Mouse (Mus musculus) CH12.LX (cell line): ENCODE data around the gene Senp6. TPM values are rescaled to one million over a fixed set of nuclear protein-coding genes. Genes with fewer than 3 reads are reported as not detected.

Source experiments
- DNase-seq: peaks from one replicate; pipeline ENCODE4 v3.0.0-alpha.2; 2013; ENCODE audit errors: extremely low read depth
- H3K27ac ChIP-seq: 2 replicates; pipeline ENCODE4 v1.5.1; 2012; ENCODE audit warnings: low read depth, mild to moderate bottlenecking, control low read depth, moderate library complexity; ENCODE audit not compliant: insufficient read depth
- H3K27me3 ChIP-seq: replicated peaks from 2 replicates; pipeline ENCODE3; 2012; ENCODE audit warnings: inconsistent platforms
- H3K36me3 ChIP-seq, 2 experiments: replicated peaks in 1 of 2; 2 replicates each; pipeline versions ENCODE3 to v1.6.1; 2012; ENCODE audit warnings: inconsistent platforms in 1 of 2, low read length in 1 of 2, mild to moderate bottlenecking in 1 of 2, mixed read lengths in 1 of 2, moderate library complexity in 1 of 2; ENCODE audit not compliant: control insufficient read depth in 1 of 2, insufficient read depth in 1 of 2
- H3K4me1 ChIP-seq, 2 experiments: 2 replicates each; pipeline ENCODE4 v1.6.1; 2012; ENCODE audit warnings: inconsistent platforms in 1 of 2, moderate library complexity in 1 of 2; ENCODE audit not compliant: insufficient read depth in 2 of 2, control insufficient read depth in 1 of 2
- H3K4me2 ChIP-seq: 2 replicates; pipeline ENCODE4 v1.6.1; 2012; ENCODE audit warnings: low read depth, mild to moderate bottlenecking, control low read depth; ENCODE audit not compliant: poor library complexity, insufficient read depth, severe bottlenecking
- H3K4me3 ChIP-seq, 3 experiments: fragments of 150-350 bp in 1 of 3; sonication (generic) in 1 of 3; replicated peaks in 1 of 3; 2 replicates each; pipeline versions ENCODE3 to v1.5.1; 2011 to 2012; ENCODE audit warnings: low read depth in 2 of 3, low read length in 2 of 3, mild to moderate bottlenecking in 2 of 3, moderate library complexity in 2 of 3, control low read depth in 1 of 3, improper control_type of control experiment in 1 of 3, inconsistent platforms in 1 of 3, mixed read lengths in 1 of 3; ENCODE audit not compliant: poor library complexity in 1 of 3
- H3K79me2 ChIP-seq: replicated peaks from 2 replicates; pipeline ENCODE4 v1.6.1; 2012; ENCODE audit warnings: mild to moderate bottlenecking, moderate library complexity; ENCODE audit not compliant: control insufficient read depth, poor library complexity, insufficient read depth, severe bottlenecking; ENCODE audit errors: extremely low read depth
- H3K9ac ChIP-seq: 2 replicates; pipeline ENCODE4 v1.6.1; 2012; ENCODE audit warnings: low read depth, mild to moderate bottlenecking, control low read depth, moderate library complexity; ENCODE audit not compliant: insufficient read depth
- H3K9me3 ChIP-seq: replicated peaks from 2 replicates; pipeline ENCODE3; 2012; ENCODE audit warnings: low read length, inconsistent platforms, mixed read lengths
- CHD1 ChIP-seq: IDR thresholded peaks from 2 replicates; pipeline ENCODE4 v1.6.1; 2012; ENCODE audit warnings: low read depth, low read length, improper control_type of control experiment, inconsistent platforms
- CTCF ChIP-seq, 2 experiments: IDR thresholded peaks in 1 of 2; conservative IDR thresholded peaks in 1 of 2; 2 replicates each; pipeline ENCODE4 v1.5.1; 2011 to 2012; ENCODE audit warnings: low read depth in 2 of 2, low read length in 2 of 2, improper control_type of control experiment in 1 of 2, inconsistent platforms in 1 of 2, mild to moderate bottlenecking in 1 of 2, moderate library complexity in 1 of 2
- E2F4 ChIP-seq: IDR thresholded peaks from 2 replicates; pipeline ENCODE4 v1.6.1; 2011; ENCODE audit warnings: low read depth, low read length, improper control_type of control experiment; ENCODE audit not compliant: insufficient replicate concordance
- ELF1 ChIP-seq: IDR thresholded peaks from 2 replicates; pipeline ENCODE4 v1.6.1; 2014; ENCODE audit warnings: low read depth, mild to moderate bottlenecking, inconsistent platforms, low read length, improper control_type of control experiment
- GABPA ChIP-seq: IDR thresholded peaks from 2 replicates; pipeline ENCODE4 v1.6.1; 2012; ENCODE audit warnings: low read depth, low read length, improper control_type of control experiment, inconsistent platforms; ENCODE audit not compliant: insufficient replicate concordance
- HCFC1 ChIP-seq: IDR thresholded peaks from 2 replicates; pipeline ENCODE4 v1.6.1; 2012; ENCODE audit warnings: low read depth, mild to moderate bottlenecking, inconsistent platforms, low read length, improper control_type of control experiment
- IRF4 ChIP-seq: IDR thresholded peaks from 2 replicates; pipeline ENCODE4 v1.6.1; 2014; ENCODE audit warnings: low read depth, mild to moderate bottlenecking, inconsistent platforms, low read length, improper control_type of control experiment
- JUN ChIP-seq: IDR thresholded peaks from 2 replicates; pipeline ENCODE4 v1.6.1; 2011; ENCODE audit warnings: low read depth, mild to moderate bottlenecking, low read length, improper control_type of control experiment, moderate library complexity; ENCODE audit not compliant: insufficient read depth
- KAT2A ChIP-seq: IDR thresholded peaks from 2 replicates; pipeline ENCODE4 v1.6.1; 2012; ENCODE audit warnings: low read length, improper control_type of control experiment, inconsistent platforms; ENCODE audit not compliant: insufficient replicate concordance
- MAZ ChIP-seq: IDR thresholded peaks from 2 replicates; pipeline ENCODE4 v1.6.1; 2012; ENCODE audit warnings: low read depth, mild to moderate bottlenecking, inconsistent platforms, low read length, improper control_type of control experiment, moderate library complexity
- MEF2A ChIP-seq: IDR thresholded peaks from 2 replicates; pipeline ENCODE4 v1.6.1; 2014; ENCODE audit warnings: low read depth, mild to moderate bottlenecking, inconsistent platforms, low read length, improper control_type of control experiment, borderline replicate concordance
- MXI1 ChIP-seq: IDR thresholded peaks from 2 replicates; pipeline ENCODE4 v1.6.1; 2011; ENCODE audit warnings: mild to moderate bottlenecking, low read depth, low read length, improper control_type of control experiment
- MYC ChIP-seq: IDR thresholded peaks from 2 replicates; pipeline ENCODE4 v1.6.1; 2011; ENCODE audit warnings: low read depth, mild to moderate bottlenecking, improper control_type of control experiment, low read length
- NRF1 ChIP-seq: IDR thresholded peaks from 2 replicates; pipeline ENCODE4 v1.6.1; 2014; ENCODE audit warnings: low read depth, mild to moderate bottlenecking, inconsistent platforms, low read length, improper control_type of control experiment, moderate library complexity
- PAX5 ChIP-seq: IDR thresholded peaks from 2 replicates; pipeline ENCODE4 v1.6.1; 2012; ENCODE audit warnings: low read length, inconsistent platforms, mixed read lengths
- POLR2A ChIP-seq: IDR thresholded peaks from 2 replicates; pipeline ENCODE4 v1.6.1; 2011; ENCODE audit warnings: low read depth, mild to moderate bottlenecking, improper control_type of control experiment, low read length
- POLR2AphosphoS2 ChIP-seq: IDR thresholded peaks from 2 replicates; pipeline ENCODE4 v1.6.1; 2011; ENCODE audit warnings: low read depth, low read length, improper control_type of control experiment
- SIN3A ChIP-seq: IDR thresholded peaks from 2 replicates; pipeline ENCODE4 v1.6.1; 2012; ENCODE audit warnings: low read length, improper control_type of control experiment, inconsistent platforms
- SMC3 ChIP-seq: IDR thresholded peaks from 2 replicates; pipeline ENCODE4 v1.6.1; 2011; ENCODE audit warnings: low read depth, low read length, improper control_type of control experiment
- TBP ChIP-seq: conservative IDR thresholded peaks from 2 replicates; pipeline ENCODE4 v1.6.1; 2011; ENCODE audit warnings: low read depth, low read length, improper control_type of control experiment
- TCF12 ChIP-seq: IDR thresholded peaks from 2 replicates; pipeline ENCODE4 v1.6.1; 2014; ENCODE audit warnings: low read depth, mild to moderate bottlenecking, inconsistent platforms, low read length, improper control_type of control experiment
- UBTF ChIP-seq: IDR thresholded peaks from 2 replicates; pipeline ENCODE4 v1.6.1; 2012; ENCODE audit warnings: low read depth, mild to moderate bottlenecking, inconsistent platforms, low read length, improper control_type of control experiment, moderate library complexity
- USF1 ChIP-seq: IDR thresholded peaks from 2 replicates; pipeline ENCODE4 v1.6.1; 2014; ENCODE audit warnings: low read depth, mild to moderate bottlenecking, inconsistent platforms, low read length, improper control_type of control experiment
- ZC3H11A ChIP-seq: IDR thresholded peaks from 2 replicates; pipeline ENCODE4 v1.6.1; 2012; ENCODE audit warnings: low read depth, mild to moderate bottlenecking, inconsistent platforms, low read length, improper control_type of control experiment
- ZMIZ1 ChIP-seq: IDR thresholded peaks from 2 replicates; pipeline ENCODE4 v1.6.1; 2012; ENCODE audit warnings: low read depth, mild to moderate bottlenecking, inconsistent platforms, low read length, improper control_type of control experiment
- dilution Hi-C: fragments of 300-500 bp; cut with MboI; formaldehyde crosslinking; loops from 2 replicates; pipeline ENCODE4 v1.14.3; 2020; ENCODE audit warnings: low sequenced_read_pairs; ENCODE audit not compliant: extremely low pct_unique_long_range_greater_than_20kb, extremely low pct_ligation_motif_present
- in situ Hi-C: fragments of 300-500 bp; cut with MboI; formaldehyde crosslinking; loops from 3 replicates; pipeline ENCODE4 v1.14.3; 2019; ENCODE audit warnings: low sequenced_read_pairs, low pct_ligation_motif_present, low pct_unique_long_range_greater_than_20kb, mixed read lengths
- polyA plus RNA-seq: library from polyadenylated mRNA; unstranded; fragments of >175 nt; gene quantifications from 2 replicates; pipeline ENCODE4 v1.2.1, GENCODE M21; 2012; ENCODE audit warnings: low read depth; ENCODE audit not compliant: insufficient read length
- total RNA-seq, 2 experiments: library from RNA; depleted of rRNA; stranded (reverse); fragments of 300-350 nt in 1 of 2; fragments of >200 nt in 1 of 2; gene quantifications; 2 replicates each; pipeline ENCODE4 v1.2.3; 2012 to 2014

The Senp6 gene
- total and polyA plus RNA-seq, 3 experiments, result 97.5 to 167 (median 113) TPM

DNA sequence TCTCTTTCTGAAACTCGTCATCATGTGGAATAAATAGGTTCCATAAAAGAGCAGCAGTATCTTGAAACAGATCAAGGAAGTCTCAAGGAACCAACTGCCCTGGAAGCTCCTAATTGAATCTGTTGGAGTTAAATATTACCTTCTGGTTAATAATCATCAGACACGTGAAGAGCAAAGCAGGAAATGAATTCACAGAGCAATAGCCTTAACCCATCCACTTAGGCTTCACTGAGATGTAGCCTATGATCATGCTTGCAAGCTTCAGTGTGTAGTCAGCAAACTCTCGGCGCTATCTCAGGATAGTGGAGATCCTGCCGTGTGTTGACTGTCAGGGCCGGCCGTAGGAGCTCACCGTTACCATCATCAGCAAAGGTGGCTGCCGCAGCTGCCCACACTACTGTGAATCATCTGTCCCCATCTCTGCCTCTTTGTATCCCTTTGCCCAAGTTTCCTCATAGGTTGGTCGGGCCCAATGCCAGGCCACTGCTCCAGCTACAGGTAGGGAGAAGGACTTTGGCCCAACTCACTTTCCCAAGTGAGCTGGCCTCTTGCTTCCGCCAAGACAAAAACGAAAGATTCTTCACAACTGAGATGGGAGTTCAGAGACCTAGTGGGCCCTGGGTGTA lies 91.2 kb downstream of the Senp6 start:
- Histone ChIP-seq H3K27me3 (no peaks in the 10 kb centered on the region), H3K79me2 (no peaks in the 10 kb centered on the region), H3K9me3 (peaks cover 4% of the 10 kb centered on the region), H3K4me2 (no peak overlapping the region), H3K9ac (no peak overlapping the region), H3K36me3 (peaks cover 0 to 10% of the 10 kb centered on the region in 2 experiments), H3K27ac (no peak overlapping the region), H3K4me3 (no peak overlapping the region), H3K4me1 (no peaks in the 10 kb centered on the region)
- no peak for TF ChIP-seq CHD1
- TF ChIP-seq JUN, result no peak
- TF ChIP-seq UBTF, result no peak
- TF ChIP-seq IRF4, result no peak
- TF ChIP-seq MEF2A, result no peak
- no peak for TF ChIP-seq ELF1
- no peak for TF ChIP-seq TCF12
- TF ChIP-seq TBP, result no peak
- TF ChIP-seq ZMIZ1, result no peak
- no peak for TF ChIP-seq MAZ
- dilution Hi-C loops, result no loop called here
- DNase-seq, result no peak
- in situ Hi-C loops, result no loop called here

DNA sequence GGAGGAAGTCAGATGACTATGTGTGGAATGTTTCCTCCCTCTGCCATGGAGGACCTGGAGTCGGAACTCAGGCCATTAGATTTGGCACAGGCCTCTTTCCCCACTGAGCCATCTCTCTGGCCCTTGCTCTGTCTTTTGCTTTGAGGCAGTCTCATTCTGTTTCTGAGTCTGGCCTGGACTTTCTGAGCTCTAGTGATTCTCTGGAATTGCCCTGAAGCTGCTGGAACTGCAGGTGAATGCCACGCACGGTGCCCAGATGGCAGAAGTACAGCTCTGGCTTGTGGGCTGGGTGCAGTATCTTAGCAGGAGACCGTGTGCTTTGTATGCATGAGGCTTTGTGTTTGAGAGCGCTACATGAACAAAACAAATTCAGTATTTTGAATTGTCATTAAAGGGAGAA lies 92.2 kb downstream of the Senp6 start:
- TF ChIP-seq ELF1 (no peak), E2F4 (no peak), USF1 (no peak), POLR2A (no peak), SIN3A (no peak), UBTF (no peak), CHD1 (no peak)
- TF ChIP-seq, all 38 proteins: peak for 0
- dilution Hi-C loops, result no loop called here

DNA sequence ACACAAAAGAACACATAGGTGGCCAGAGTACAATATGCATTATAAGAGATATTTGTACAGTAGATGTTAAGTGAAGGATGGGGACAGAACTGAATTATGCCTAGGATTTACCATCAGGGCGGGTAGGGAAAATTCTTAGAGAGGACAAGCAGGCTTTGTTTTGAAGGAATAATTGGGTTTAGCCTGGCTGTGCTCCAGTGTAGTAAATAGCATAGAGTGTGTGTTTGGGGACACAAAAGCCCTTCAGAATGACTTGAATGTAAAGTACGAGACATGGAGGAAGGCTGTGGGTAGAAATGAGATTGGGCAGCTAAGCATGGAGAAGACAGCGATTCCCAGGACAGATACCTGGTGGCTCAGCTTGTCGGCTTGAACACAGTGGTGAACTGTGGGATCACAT lies 94.7 kb downstream of the Senp6 start:
- no peaks in the 10 kb centered on the region for H3K79me2 ChIP-seq
- no peak for DNase-seq
- no peak overlapping the region for H3K9ac ChIP-seq
- dilution Hi-C loops (no loop called here), in situ Hi-C loops (no loop called here)
- peaks cover 3 to 14% of the 10 kb centered on the region in 2 experiments; a peak in 2 of 4 replicates for H3K4me1 ChIP-seq
- no peak overlapping the region for H3K4me2 ChIP-seq
- H3K27ac ChIP-seq, result no peak overlapping the region
- no peaks in the 10 kb centered on the region for H3K36me3 ChIP-seq
- H3K4me3 ChIP-seq, result no peak overlapping the region
- H3K27me3 ChIP-seq, result peaks cover 7% of the 10 kb centered on the region
- no peak for TF ChIP-seq HCFC1
- no peak for TF ChIP-seq KAT2A
- no peak for TF ChIP-seq MXI1
- TF ChIP-seq MYC, result no peak
- no peak for TF ChIP-seq TCF12
- no peak for TF ChIP-seq GABPA
- no peak for TF ChIP-seq SMC3
- TF ChIP-seq IRF4, result no peak
- no peak for TF ChIP-seq PAX5
- no peak for TF ChIP-seq CTCF (conservative IDR thresholded peaks at IDR 0.05 in 1 of 2, IDR thresholded peaks at IDR 0.05 in 1 of 2; ENCODE audit: low read depth in 2 of 2, low read length in 2 of 2)
- no peak for TF ChIP-seq ZC3H11A
- no peak for TF ChIP-seq NRF1
- no peak for TF ChIP-seq POLR2AphosphoS2
- no peak for TF ChIP-seq CHD1
- H3K9me3 ChIP-seq, result peaks cover 4% of the 10 kb centered on the region

More for the DNA sequence above, 92.2 kb downstream of the Senp6 start:
- no peak overlapping the region for H3K27ac ChIP-seq
- H3K27me3 ChIP-seq, result no peaks in the 10 kb centered on the region
- peaks cover 0 to 3% of the 10 kb centered on the region in 2 experiments for H3K36me3 ChIP-seq
- H3K4me1 ChIP-seq, result peaks cover 3 to 9% of the 10 kb centered on the region in 2 experiments; a peak in 2 of 4 replicates
- H3K4me3 ChIP-seq, result no peak overlapping the region
- H3K79me2 ChIP-seq, result no peaks in the 10 kb centered on the region
- no peak for DNase-seq
- peaks cover 4% of the 10 kb centered on the region for H3K9me3 ChIP-seq
- H3K9ac ChIP-seq, result no peak overlapping the region
- in situ Hi-C loops, result no loop called here
- no peak overlapping the region for H3K4me2 ChIP-seq
